Comparison of ENCODE assay signal across 25 mouse cellular contexts in the genomic region with DNA sequence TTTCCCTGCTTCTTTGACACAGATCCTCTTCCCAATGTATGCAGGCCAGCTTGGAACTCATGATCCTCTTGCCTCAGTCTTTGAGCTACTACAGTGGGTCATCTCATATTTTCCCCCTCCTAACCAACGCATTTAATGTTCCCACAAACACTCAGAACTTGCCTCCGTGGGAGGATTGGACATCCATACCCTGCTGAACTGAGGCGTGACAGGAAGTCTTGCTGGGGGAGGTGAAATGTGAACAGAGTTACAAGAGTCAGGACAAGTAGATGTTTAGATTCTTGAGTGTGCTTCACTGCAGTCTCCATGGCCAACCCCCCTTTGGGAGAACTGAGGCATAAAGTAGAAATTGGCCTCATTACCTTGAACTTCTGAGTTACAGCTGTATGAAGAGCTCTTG. TPM values are rescaled to one million over a fixed set of nuclear protein-coding genes. Genes with fewer than 3 reads are reported as not detected.
DNase-seq lines count a peak whose midpoint lies in the region; ATAC-seq and TF ChIP-seq lines count a peak whose summit lies in the region.
"Had no signal": no experiment of that assay in that cellular context is flagged by ENCODE, and none has a peak within 500 bp of the region (broad histone marks: within the 10 kb centered on the region; RNA-seq: fewer than 3 reads in every experiment).

No protein-coding gene starts in this region.

- no peak for TF ChIP-seq EP300 in lung, postnatal 0 days (IDR thresholded peaks at IDR 0.05)

- no peak overlapping the region for H3K4me2 ChIP-seq in heart, embryonic 11.5 days
- no peak overlapping the region for H3K4me2 ChIP-seq in kidney, embryonic 14.5 days (replicated peaks; ENCODE audit: low read depth, low read length)
- no peak overlapping the region for H3K4me2 ChIP-seq in kidney, embryonic 16.5 days (replicated peaks; ENCODE audit: low read depth, low read length)
- no peak overlapping the region for H3K4me2 ChIP-seq in lung, postnatal 0 days (replicated peaks; ENCODE audit: low read depth, low read length)
- H3K4me2 ChIP-seq: embryonic facial prominence, embryonic 12.5 days; forebrain, embryonic 13.5 days had no signal

- no peaks in the 10 kb centered on the region for H3K9me3 ChIP-seq in heart, embryonic 11.5 days (replicated peaks; ENCODE audit: control insufficient read depth, low read length)
- no peaks in the 10 kb centered on the region for H3K9me3 ChIP-seq in kidney, embryonic 14.5 days (ENCODE audit: control insufficient read depth, low read length)
- no peaks in the 10 kb centered on the region for H3K9me3 ChIP-seq in kidney, embryonic 16.5 days (ENCODE audit: low read length)
- no peaks in the 10 kb centered on the region for H3K9me3 ChIP-seq in lung, postnatal 0 days (ENCODE audit: low read length)
- H3K9me3 ChIP-seq: embryonic facial prominence, embryonic 10.5 days; embryonic facial prominence, embryonic 12.5 days; forebrain, embryonic 13.5 days; G1E had no signal

- ATAC-seq in heart, embryonic 11.5 days (replicated peaks; ENCODE audit: insufficient number of reproducible peaks, low FRiP score, low TSS enrichment): no peak
- ATAC-seq in kidney, embryonic 14.5 days (ENCODE audit: low FRiP score, low TSS enrichment): peak; percentile 78
- peak; percentile 67 for ATAC-seq in kidney, embryonic 16.5 days (ENCODE audit: low FRiP score, low TSS enrichment)
- ATAC-seq in lung, postnatal 0 days: peak; percentile 53; the same call in 1 of the 2 replicates
- ATAC-seq: activated CD4-positive, CD25-positive, alpha-beta regulatory T cell, adult 4 months; CD4-positive, CD25-positive, alpha-beta regulatory T cell, adult 4 months; forebrain, embryonic 13.5 days; Patski had no signal

- H3K9ac ChIP-seq in heart, embryonic 11.5 days (ENCODE audit: low read depth, low read length): no peak overlapping the region
- H3K9ac ChIP-seq in kidney, embryonic 14.5 days (ENCODE audit: low read depth, low read length): no peak overlapping the region
- no peak overlapping the region for H3K9ac ChIP-seq in kidney, embryonic 16.5 days (replicated peaks; ENCODE audit: low read length)
- H3K9ac ChIP-seq in lung, postnatal 0 days (replicated peaks; ENCODE audit: low read depth): no peak overlapping the region
- H3K9ac ChIP-seq: embryonic facial prominence, embryonic 12.5 days; forebrain, embryonic 13.5 days had no signal

- TF ChIP-seq POLR2A in kidney, adult 2 months (IDR thresholded peaks at IDR 0.05; ENCODE audit: low read depth, low read length): no peak

- 0 out of 2 replicates have a peak, but pooled peaks cover 3% of the 10 kb centered on the region for H3K4me1 ChIP-seq in heart, embryonic 11.5 days (ENCODE audit: control insufficient read depth, insufficient read depth, low read length)
- H3K4me1 ChIP-seq in kidney, embryonic 14.5 days (ENCODE audit: control insufficient read depth, insufficient read depth, low read length): no peaks in the 10 kb centered on the region; the same call in 1 of the 2 replicates
- no peaks in the 10 kb centered on the region for H3K4me1 ChIP-seq in kidney, adult 2 months (ENCODE audit: control insufficient read depth, insufficient read depth, low read length)
- peaks cover 11% of the 10 kb centered on the region for H3K4me1 ChIP-seq in kidney, embryonic 16.5 days (ENCODE audit: insufficient read depth, low read length)
- H3K4me1 ChIP-seq in lung, postnatal 0 days (ENCODE audit: insufficient read depth, low read depth, low read length): no peaks in the 10 kb centered on the region
- H3K4me1 ChIP-seq: embryonic facial prominence, embryonic 10.5 days; forebrain, embryonic 13.5 days had no signal

- no peaks in the 10 kb centered on the region for H3K36me3 ChIP-seq in heart, embryonic 11.5 days (ENCODE audit: control insufficient read depth, insufficient read depth, low read length)
- H3K36me3 ChIP-seq in kidney, embryonic 14.5 days (ENCODE audit: control insufficient read depth, insufficient read depth, low read length): no peaks in the 10 kb centered on the region
- no peaks in the 10 kb centered on the region for H3K36me3 ChIP-seq in kidney, adult 2 months (ENCODE audit: control insufficient read depth, insufficient read depth, low read length)
- H3K36me3 ChIP-seq in kidney, embryonic 16.5 days (ENCODE audit: insufficient read depth, low read length): no peaks in the 10 kb centered on the region
- H3K36me3 ChIP-seq in lung, postnatal 0 days (ENCODE audit: insufficient read depth, low read length): no peaks in the 10 kb centered on the region
- H3K36me3 ChIP-seq: embryonic facial prominence, embryonic 10.5 days; embryonic facial prominence, embryonic 12.5 days; G1E had no signal

- no peak overlapping the region for H3K4me3 ChIP-seq in heart, embryonic 11.5 days (ENCODE audit: low read depth, low read length)
- H3K4me3 ChIP-seq in kidney, embryonic 14.5 days (ENCODE audit: low read length): no peak overlapping the region
- H3K4me3 ChIP-seq in kidney, adult 2 months (ENCODE audit: insufficient read depth, low read depth, low read length): no peak overlapping the region
- no peak overlapping the region for H3K4me3 ChIP-seq in kidney, embryonic 16.5 days (ENCODE audit: low read length)
- H3K4me3 ChIP-seq in lung, postnatal 0 days (ENCODE audit: low read depth, low read length): no peak overlapping the region
- H3K4me3 ChIP-seq: embryonic facial prominence, embryonic 10.5 days; embryonic facial prominence, embryonic 12.5 days; forebrain, embryonic 13.5 days had no signal

- no peak overlapping the region for H3K27ac ChIP-seq in heart, embryonic 11.5 days (ENCODE audit: low read depth, low read length)
- no peak overlapping the region for H3K27ac ChIP-seq in kidney, embryonic 14.5 days (ENCODE audit: low read depth, low read length)
- H3K27ac ChIP-seq in kidney, adult 2 months (ENCODE audit: insufficient read depth, low read depth, low read length): no peak overlapping the region
- H3K27ac ChIP-seq in kidney, embryonic 16.5 days (ENCODE audit: low read length): peak overlapping the region; percentile 9; the same call in 1 of the 2 replicates
- H3K27ac ChIP-seq in lung, postnatal 0 days (ENCODE audit: low read length): 0 out of 2 replicates have a peak overlapping the region, but pooled peaks have one; percentile 10
- H3K27ac ChIP-seq: embryonic facial prominence, embryonic 10.5 days; embryonic facial prominence, embryonic 12.5 days; forebrain, embryonic 13.5 days had no signal

- DNase-seq in heart, adult 11 months: peak; percentile 74
- no peak for DNase-seq in kidney, adult 2 months
- no peak for DNase-seq in kidney, adult 18-20 months
- no peak for DNase-seq in lung, postnatal 0 days (ENCODE audit: low spot score)
- no peak for DNase-seq in lung, postnatal 25 days (ENCODE audit: low spot score)
- DNase-seq: adrenal gland, adult 8-10 months; adrenal gland, postnatal 14 days; adrenal gland, postnatal 36 days; B cell, adult 2 months; cerebellum, adult 11-12 months; cerebellum, adult 2 months; cerebellum, adult 9-10 months; cerebellum, postnatal 10 days; cerebellum, postnatal 25 days had no signal

- 84% methylated on average over 3 of the region's 3 CpGs for WGBS in heart, embryonic 11.5 days (ENCODE audit: insufficient replicate concordance)
- 23% methylated on average over 3 of the region's 3 CpGs for WGBS in kidney, embryonic 14.5 days
- 47% methylated on average over 3 of the region's 3 CpGs for whole genome bisulfite sequencing in kidney, adult 2 months
- 26% methylated on average over 3 of the region's 3 CpGs for WGBS in kidney, embryonic 16.5 days
- 45% methylated on average over 3 of the region's 3 CpGs for WGBS in lung, postnatal 0 days

- peaks cover 4% of the 10 kb centered on the region; the same call in 1 of the 2 replicates for H3K27me3 ChIP-seq in heart, embryonic 11.5 days (ENCODE audit: control insufficient read depth, insufficient read depth, low read length)
- no peaks in the 10 kb centered on the region for H3K27me3 ChIP-seq in kidney, embryonic 14.5 days (ENCODE audit: control insufficient read depth, insufficient read depth, low read length)
- no peaks in the 10 kb centered on the region for H3K27me3 ChIP-seq in kidney, adult 2 months (replicated peaks; ENCODE audit: control insufficient read depth, insufficient read depth, low read length)
- H3K27me3 ChIP-seq in kidney, embryonic 16.5 days (ENCODE audit: insufficient read depth, low read length): no peaks in the 10 kb centered on the region
- H3K27me3 ChIP-seq in lung, postnatal 0 days (replicated peaks; ENCODE audit: insufficient read depth, low read length): no peaks in the 10 kb centered on the region
- H3K27me3 ChIP-seq: CH12.LX; embryonic facial prominence, embryonic 12.5 days; forebrain, embryonic 13.5 days; Patski had no signal

- no peak for TF ChIP-seq CTCF in kidney, adult 2 months (conservative IDR thresholded peaks at IDR 0.05; ENCODE audit: insufficient read depth, insufficient read length, low read depth, low read length)
- TF ChIP-seq CTCF in lung, postnatal 0 days (IDR thresholded peaks at IDR 0.05): no peak

RNA-seq across cellular contexts. Expression of gene Rai14, which starts 17.0 kb away (rescaled TPM):
- 30.5 and 30.6 TPM in 2 replicates for polyA plus RNA-seq in heart, embryonic 11.5 days (2014; fragmentation: Nextera tagmentation; extraction: Ambion mirVana)
- 48.0 and 75.0 TPM in 2 replicates for polyA plus RNA-seq in kidney, embryonic 14.5 days (2014; fragmentation: Nextera tagmentation; extraction: Ambion mirVana)
- polyA plus RNA-seq in kidney, adult 2 months (2012; rRNA removed): 7.2 and 8.9 TPM in 2 replicates
- polyA plus RNA-seq in kidney, embryonic 16.5 days (2015; fragmentation: Nextera tagmentation; extraction: Ambion mirVana): 60.6 and 69.6 TPM in 2 replicates
- 56.0 and 63.0 TPM in 2 replicates for polyA plus RNA-seq in lung, postnatal 0 days (2015; fragmentation: Nextera tagmentation; extraction: Ambion mirVana)
- polyA plus RNA-seq: G1E had no signal

Comparison
In these comparisons a context has a peak if more than half of its experiments do, and no peak if none do; other contexts are left out.
1. H3K27ac ChIP-seq: peak in kidney, embryonic 16.5 days (single experiment) and lung, postnatal 0 days (single experiment); none in heart, embryonic 11.5 days (single experiment), kidney, embryonic 14.5 days (single experiment) and kidney, adult 2 months (single experiment).